Mouse (Mus musculus) kidney, embryonic 16.5 days (tissue): ENCODE measurements at regions not wholly inside any gene's neighbourhood (a gene's known extent, or its start where the extent isn't known, plus 50 kb on each side); places are given as distances from the start of the nearest gene placed in this dataset.

Experiments
- ATAC-seq: fragments of 200-750 bp; cut with Nextera tagmentation; 2 replicates; pipeline ENCODE4 v1.8.0; 2017; ENCODE audit warnings: moderate TSS enrichment; ENCODE audit not compliant: low FRiP score, low TSS enrichment
- H3K27ac ChIP-seq: fragments of 300-500 bp; sonication (generic); 2 replicates; pipeline ENCODE4 v1.5.1; 2014; ENCODE audit warnings: low read length
- H3K27me3 ChIP-seq: fragments of 300-500 bp; sonication (generic); 2 replicates; pipeline ENCODE4 v1.6.1; 2014; ENCODE audit warnings: low read length, control low read depth, mixed read lengths; ENCODE audit not compliant: insufficient read depth
- H3K36me3 ChIP-seq: fragments of 300-500 bp; sonication (generic); 2 replicates; pipeline ENCODE4 v1.6.1; 2014; ENCODE audit warnings: low read length, control low read depth, mixed read lengths; ENCODE audit not compliant: insufficient read depth
- H3K4me1 ChIP-seq: fragments of 300-500 bp; sonication (generic); 2 replicates; pipeline ENCODE4 v1.6.1; 2014; ENCODE audit warnings: low read length, control low read depth, mixed read lengths; ENCODE audit not compliant: insufficient read depth
- H3K4me2 ChIP-seq: fragments of 300-500 bp; sonication (generic); replicated peaks from 2 replicates; pipeline ENCODE4 v1.6.1; 2014; ENCODE audit warnings: low read depth, low read length
- H3K4me3 ChIP-seq: fragments of 300-500 bp; sonication (generic); 2 replicates; pipeline ENCODE4 v1.5.1; 2014; ENCODE audit warnings: mild to moderate bottlenecking, low read length
- H3K9ac ChIP-seq: fragments of 300-500 bp; sonication (generic); replicated peaks from 2 replicates; pipeline ENCODE4 v1.6.1; 2014; ENCODE audit warnings: low read length
- H3K9me3 ChIP-seq: fragments of 300-500 bp; sonication (generic); 2 replicates; pipeline ENCODE4 v1.6.1; 2016; ENCODE audit warnings: low read length, control low read depth
- WGBS: fragments of 180-500 bp; shearing (Covaris S2); extraction: QIAGEN DNeasy Blood & Tissue Kit; methylation state at CpG from one replicate; pipeline ENCODE4 v1.1.7; 2014; 5-methylcytosine and 5-hydroxymethylcytosine counted together

DNA sequence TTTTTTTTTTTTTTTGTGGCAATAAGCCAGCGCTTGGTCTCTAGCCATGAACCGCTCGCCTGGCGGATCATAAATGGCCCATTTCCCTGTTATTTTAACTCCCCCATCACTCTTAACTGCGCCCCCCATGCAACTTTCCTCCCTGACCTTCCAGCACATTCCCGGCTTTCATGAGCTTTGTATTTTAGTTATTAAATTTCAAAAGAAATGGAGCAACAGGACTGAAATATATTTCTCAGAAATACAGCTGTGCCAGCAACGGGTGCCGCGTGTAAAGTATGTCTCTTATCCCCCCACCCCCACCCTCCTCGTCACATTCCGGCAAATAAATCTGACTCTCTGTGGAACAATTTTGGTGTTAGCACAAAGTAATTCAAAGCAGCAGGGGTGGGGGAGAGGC, 83.2 kb upstream of the Tas2r119 start:
- H3K4me1 ChIP-seq = no peaks in the 10 kb centered on the region

DNA sequence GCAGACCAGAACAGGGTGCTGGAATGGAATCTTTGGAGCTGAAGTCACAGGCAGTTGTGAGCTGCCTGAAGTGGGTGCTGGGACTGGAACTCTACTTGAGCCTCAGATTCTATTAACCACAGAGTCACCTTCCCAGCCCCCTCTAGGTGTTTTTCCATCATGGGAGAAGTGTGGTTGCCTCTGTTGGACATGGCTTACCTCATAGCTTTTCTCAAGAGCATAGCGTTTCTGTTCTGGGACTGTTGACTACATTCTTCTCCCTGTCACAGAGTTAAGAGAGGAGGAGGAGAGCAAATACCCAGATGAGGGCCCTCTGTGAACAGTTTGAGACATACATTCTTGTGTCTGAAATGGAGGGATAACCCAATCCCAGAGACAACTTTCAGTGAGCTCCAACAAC, 81.5 kb upstream of the Tas2r119 start:
- no peaks in the 10 kb centered on the region for H3K9me3 ChIP-seq
- no peaks in the 10 kb centered on the region for H3K36me3 ChIP-seq
- H3K27me3 ChIP-seq = no peaks in the 10 kb centered on the region
- H3K4me2 ChIP-seq = no peak overlapping the region
- H3K4me3 ChIP-seq = no peak overlapping the region
- no peaks in the 10 kb centered on the region for H3K4me1 ChIP-seq
- no peak overlapping the region for H3K27ac ChIP-seq
- 91% methylated on average over 1 of the region's 1 CpGs for WGBS
- H3K9ac ChIP-seq = no peak overlapping the region
- ATAC-seq = no peak

More for the DNA sequence above, 83.2 kb upstream of the Tas2r119 start:
- Histone ChIP-seq H3K4me2 (peak overlapping the region; percentile 33), H3K9ac (no peak overlapping the region), H3K36me3 (no peaks in the 10 kb centered on the region), H3K4me3 (no peak overlapping the region), H3K27ac (no peak overlapping the region), H3K27me3 (no peaks in the 10 kb centered on the region), H3K9me3 (no peaks in the 10 kb centered on the region)
- ATAC-seq = no peak
- whole genome bisulfite sequencing = 43% methylated on average over 11 of the region's 11 CpGs

DNA sequence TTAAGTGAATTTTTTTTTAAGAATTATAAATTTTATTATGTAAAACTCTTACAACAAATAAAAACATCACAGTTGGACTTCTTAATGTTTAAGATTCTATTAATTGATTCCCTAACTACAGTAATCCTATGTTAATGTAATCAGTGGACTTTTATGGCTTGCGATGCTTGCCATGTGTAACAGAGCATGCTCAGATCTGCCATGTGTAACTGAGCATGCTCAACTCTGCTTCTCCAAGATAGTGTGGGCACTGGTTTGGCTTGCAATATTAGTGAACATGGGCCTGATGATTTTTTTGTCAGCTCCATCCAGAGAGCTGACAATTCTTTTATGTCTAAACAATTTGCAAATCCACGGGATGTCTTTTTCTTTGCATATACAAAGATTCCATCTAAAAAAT, 66.4 kb upstream of the Tas2r119 start:
- Histone ChIP-seq H3K27ac (no peak overlapping the region), H3K4me3 (no peak overlapping the region), H3K4me2 (no peak overlapping the region), H3K27me3 (no peaks in the 10 kb centered on the region), H3K9ac (no peak overlapping the region), H3K9me3 (no peaks in the 10 kb centered on the region), H3K36me3 (no peaks in the 10 kb centered on the region), H3K4me1 (no peaks in the 10 kb centered on the region)
- 90% methylated on average over 2 of the region's 2 CpGs for WGBS
- ATAC-seq = no peak
